Mouse (Mus musculus) B cell, adult 62 days (primary cell): Measurements from ENCODE around the gene Mark3. TPM values are rescaled to one million over a fixed set of nuclear protein-coding genes. Genes with fewer than 3 reads are reported as not detected.

Experiments
- total RNA-seq: library from RNA; stranded (reverse); gene quantifications from 4 replicates; pipeline ENCODE4 v1.2.4, GENCODE M21; 2023

The Mark3 gene
- 77.7 to 92.2 TPM (median 85.0 TPM) in 4 replicates for total RNA-seq

DNA sequence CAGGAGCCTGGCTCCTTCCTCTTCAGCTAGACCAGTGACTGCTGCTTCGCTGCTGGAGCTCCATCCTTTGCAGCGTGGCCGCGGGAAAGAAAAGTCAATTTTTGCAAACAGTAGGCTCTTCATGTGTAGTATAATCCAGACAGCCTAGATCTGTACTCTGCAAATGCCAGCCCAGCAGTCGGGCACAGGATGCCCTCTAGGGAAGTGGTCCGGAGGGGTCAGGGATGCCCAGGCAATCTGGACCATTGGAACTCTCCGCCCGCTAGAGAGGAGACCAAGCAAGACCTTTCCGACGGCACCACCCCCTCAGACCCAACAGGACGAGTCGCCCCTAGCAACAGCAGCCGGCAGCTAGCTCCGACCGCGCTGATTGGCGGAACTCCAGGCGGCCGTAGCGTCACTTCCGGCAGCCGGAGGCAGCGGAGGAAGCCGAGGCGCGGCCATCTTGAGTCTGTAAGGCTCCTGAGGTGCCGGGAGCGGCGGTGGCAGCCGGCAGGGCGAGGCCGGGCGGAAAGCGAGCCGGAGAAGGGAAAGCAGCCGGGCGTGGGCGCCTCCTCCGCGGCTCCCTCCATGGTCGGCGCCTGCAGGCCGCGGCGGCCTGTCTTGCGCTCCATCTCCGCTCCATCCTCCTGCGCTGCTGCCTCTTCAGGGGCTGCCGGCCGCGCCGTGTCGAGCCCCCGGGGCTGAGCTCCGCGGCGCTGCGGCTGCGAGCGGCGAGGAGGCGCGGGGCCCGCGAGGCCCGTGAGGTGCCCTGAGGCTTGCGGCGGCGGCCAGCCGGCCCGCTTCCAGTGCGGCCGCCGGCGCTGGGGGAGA, at the start of gene Mark3:
Gene Mark3 (plus strand): TSS at position 450 of the 813 bp plus-strand sequence.

DNA sequence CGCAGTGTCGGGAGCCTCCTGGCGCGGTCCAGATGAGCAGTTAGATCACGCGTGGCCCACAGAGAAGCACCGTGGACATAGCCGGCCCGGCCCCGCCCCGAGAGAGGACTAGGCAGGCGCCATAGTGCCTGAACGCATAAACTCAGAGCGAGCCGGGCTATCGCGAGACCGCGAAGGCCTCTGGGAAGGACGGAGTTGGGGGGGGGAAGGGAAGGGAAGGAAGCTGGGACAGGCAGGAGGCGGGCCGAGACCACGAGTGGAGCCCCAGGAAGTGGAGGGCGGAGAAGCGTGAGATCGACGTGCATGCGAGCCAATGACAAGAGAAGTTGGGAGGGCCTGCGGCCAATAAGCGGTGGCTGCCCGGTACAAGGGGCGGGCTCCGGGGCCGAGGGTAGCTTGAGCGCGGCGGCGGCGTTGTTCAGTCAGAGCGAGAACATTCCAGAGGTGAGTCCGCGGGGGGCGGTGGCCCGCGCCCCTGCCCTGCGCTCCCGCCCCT, 36.5 kb upstream of the Mark3 start, which contains the start of gene Eif5:
Gene Eif5 (plus strand): TSS at position 221 of the 496 bp plus-strand sequence.

DNA sequence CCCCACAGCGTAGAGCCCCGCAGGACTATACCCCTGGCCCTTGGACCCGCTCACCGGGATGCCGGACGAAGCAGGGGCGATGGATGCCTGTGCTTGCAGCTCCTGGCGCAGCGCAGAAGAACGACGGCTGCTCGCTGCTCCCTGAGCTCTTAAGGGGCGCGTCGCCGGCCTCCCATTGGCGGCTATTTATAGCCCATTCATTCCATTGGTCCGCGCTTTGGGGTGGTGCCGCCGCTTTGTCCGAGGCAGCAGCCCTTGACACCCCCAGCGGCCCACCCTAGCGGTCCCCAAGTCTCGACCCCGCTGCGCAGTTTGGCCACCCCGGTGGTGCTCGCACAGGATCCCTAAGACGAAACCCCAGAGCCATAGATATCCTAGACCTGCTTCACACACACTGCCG, 97.9 kb downstream of the Mark3 start, which contains the start of gene Ckb:
Gene Ckb (minus strand): TSS at position 163 of the 400 bp plus-strand sequence.

DNA sequence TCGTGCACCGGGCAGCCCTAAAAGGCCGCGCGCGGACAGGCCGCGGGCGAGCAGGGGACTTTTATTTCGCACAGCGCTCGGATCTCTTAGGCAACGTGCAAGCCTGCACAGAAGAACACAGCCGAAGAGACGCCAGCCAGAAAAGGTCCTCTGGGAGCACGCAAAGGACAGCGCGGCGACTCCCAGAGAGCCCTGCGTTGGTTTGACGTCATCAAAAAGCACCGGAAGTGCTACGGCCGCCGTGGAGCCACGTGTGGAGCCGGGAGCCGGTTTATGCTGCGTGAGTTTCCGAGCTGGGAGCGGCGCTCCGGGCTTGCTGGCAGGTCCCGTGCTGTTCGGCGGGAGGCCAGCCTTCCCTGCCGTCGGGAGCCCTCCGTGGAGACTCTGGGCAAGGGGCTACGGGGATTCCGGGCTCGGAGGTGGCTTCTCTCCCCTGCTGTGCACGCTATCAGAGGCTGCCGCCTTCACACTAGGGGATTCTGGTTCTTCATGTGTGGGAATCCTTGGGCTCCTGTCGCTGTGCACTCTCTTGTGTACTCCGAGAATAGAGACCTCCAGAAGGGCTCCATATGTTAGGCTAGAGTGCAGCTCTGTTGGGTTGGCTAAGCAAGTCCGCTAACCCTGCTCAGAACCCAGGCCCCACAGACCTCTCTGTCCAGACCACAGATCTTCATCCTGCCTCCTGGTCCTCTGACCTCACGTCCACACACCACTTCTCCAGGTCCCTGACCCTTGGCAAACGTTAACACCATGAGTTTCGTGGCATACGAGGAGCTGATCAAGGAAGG, 103.8 kb downstream of the Mark3 start, which contains the start of gene Trmt61a:
Gene Trmt61a (plus strand): TSS at position 224 of the 788 bp plus-strand sequence.

Other genes with a start within 250 kb of the Mark3 start
- gene Cdc42bpb, start 196.8 kb upstream of the Mark3 start, total RNA-seq, result 11.6 to 13.2 TPM (median 12.3 TPM) in 4 replicates
- not detected in 4 replicates for gene Lbhd2, start 167.7 kb upstream of the Mark3 start, total RNA-seq
- gene Exoc3l4, start 157.5 kb upstream of the Mark3 start, total RNA-seq, result 0.73 TPM in 1 of 4 replicates, not detected in the others
- gene Tnfaip2, start 132.1 kb upstream of the Mark3 start, total RNA-seq, result 2.7 to 7.0 TPM (median 5.1 TPM) in 4 replicates
- not detected in 4 replicates for gene Gm266, start 88.7 kb upstream of the Mark3 start, total RNA-seq
- 1,164 to 1,231 TPM (median 1,180 TPM) in 4 replicates for gene Eif5, start 36.5 kb upstream of the Mark3 start, total RNA-seq
- gene Ckb, start 97.8 kb downstream of the Mark3 start, total RNA-seq, result 0.78 to 4.1 TPM (median 3.1 TPM) in 4 replicates
- gene Trmt61a, start 103.6 kb downstream of the Mark3 start, total RNA-seq, result 12.0 to 19.1 TPM (median 13.8 TPM) in 4 replicates
- gene Bag5, start 138.7 kb downstream of the Mark3 start, total RNA-seq, result 21.0 to 24.5 TPM (median 22.4 TPM) in 4 replicates
- 21.7 to 26.3 TPM (median 24.4 TPM) in 4 replicates for gene Apopt1, start 138.7 kb downstream of the Mark3 start, total RNA-seq
- gene Klc1, start 184.3 kb downstream of the Mark3 start, total RNA-seq, result 58.0 to 72.8 TPM (median 71.0 TPM) in 4 replicates
- gene Xrcc3, start 239.3 kb downstream of the Mark3 start, total RNA-seq, result 1.4 to 2.7 TPM (median 1.9 TPM) in 4 replicates
- gene Zfyve21, start 239.6 kb downstream of the Mark3 start, total RNA-seq, result 1.6 to 3.3 TPM (median 1.8 TPM) in 4 replicates